Mouse (Mus musculus) ES-E14 (cell line): ENCODE results near the gene Iqcd.
A peak's percentile ranks its signal among the peaks of the same experiment; 100 is the strongest.

ENCODE experiments used
- CHD2 ChIP-seq: IDR thresholded peaks from 2 replicates; pipeline ENCODE4 v1.6.1; 2014; ENCODE audit warnings: mild to moderate bottlenecking, low read depth, low read length, inconsistent platforms
- MAFK ChIP-seq: IDR thresholded peaks from 2 replicates; pipeline ENCODE4 v1.6.1; 2014; ENCODE audit warnings: mild to moderate bottlenecking, low read depth, low read length, inconsistent platforms; ENCODE audit not compliant: insufficient read depth
- ZC3H11A ChIP-seq: IDR thresholded peaks from 2 replicates; pipeline ENCODE4 v1.6.1; 2012; ENCODE audit warnings: low read depth, mild to moderate bottlenecking, inconsistent platforms, low read length, borderline replicate concordance
- ZNF384 ChIP-seq: IDR thresholded peaks from 2 replicates; pipeline ENCODE4 v1.6.1; 2012; ENCODE audit warnings: low read depth, low read length, inconsistent platforms

GRCm38 (mm10) chr5:120619201-120619600 is 30.4 kb downstream of the Iqcd start:
- TF ChIP-seq MAFK (no peak), ZNF384 (no peak), CHD2 (no peak), ZC3H11A (0 out of 2 replicates have a peak, but pooled peaks have one; percentile 23)
